Mouse (Mus musculus) ovary, postnatal 14 days (tissue): ENCODE data around the gene Zbed5.
"Not testable (repeated sequence)": the region's sequence is repeated elsewhere in the genome, so short reads cannot be mapped to it uniquely, and the experiment has no call there.

Source experiments
- DNase-seq: peaks from one replicate; pipeline ENCODE4 v3.0.0; 2022; ENCODE audit warnings: low spot score

Gene Zbed5

GRCm38 (mm10) chr5:129908242-129908965 lies 12.9 kb downstream of the Zbed5 start, which contains the start of gene Nupr1l:
Gene Nupr1l (plus strand): TSS chr5:129908540.
- peak; percentile 81 for DNase-seq

GRCm38 (mm10) chr5:129909147-129909546 lies 13.6 kb downstream of the Zbed5 start:
- no peak for DNase-seq

GRCm38 (mm10) chr5:129909591-129909990 lies 14.1 kb downstream of the Zbed5 start:
- no peak for DNase-seq

- no peak for DNase-seq
Observed at GRCm38 (mm10) chr5:129914024-129914423, 18.5 kb downstream of the Zbed5 start.

GRCm38 (mm10) chr5:129915491-129915890 lies 20.0 kb downstream of the Zbed5 start:
- not testable (repeated sequence) for DNase-seq

- no peak for DNase-seq
Observed at GRCm38 (mm10) chr5:129918065-129918651, 22.6 kb downstream of the Zbed5 start.

- DNase-seq, result no peak
Observed at GRCm38 (mm10) chr5:129918752-129919151, 23.2 kb downstream of the Zbed5 start.

GRCm38 (mm10) chr5:129919320-129919719 lies 23.8 kb downstream of the Zbed5 start:
- DNase-seq, result no peak

GRCm38 (mm10) chr5:129921972-129922371 lies 26.4 kb downstream of the Zbed5 start:
- DNase-seq, result no peak

- no peak for DNase-seq
Observed at GRCm38 (mm10) chr5:129924820-129925452, 29.4 kb downstream of the Zbed5 start.

GRCm38 (mm10) chr5:129925933-129926332 lies 30.4 kb downstream of the Zbed5 start:
- no peak for DNase-seq

- no peak for DNase-seq
Observed at GRCm38 (mm10) chr5:129929924-129930855, 34.7 kb downstream of the Zbed5 start.

- no peak for DNase-seq
Observed at GRCm38 (mm10) chr5:129936941-129937340, 41.4 kb downstream of the Zbed5 start.

- no peak for DNase-seq
Observed at GRCm38 (mm10) chr5:129940281-129940680, 44.8 kb downstream of the Zbed5 start.

- no peak for DNase-seq
Observed at GRCm38 (mm10) chr5:129940736-129941494, 45.4 kb downstream of the Zbed5 start.

- peak; percentile 99 for DNase-seq
Observed at GRCm38 (mm10) chr5:129941495-129942045, 46.0 kb downstream of the Zbed5 start, which contains the start of gene Vkorc1l1. Gene Vkorc1l1 (plus strand): TSS chr5:129941970.

GRCm38 (mm10) chr5:129942073-129942939 lies 46.8 kb downstream of the Zbed5 start:
- DNase-seq, result peak; percentile 21

GRCm38 (mm10) chr5:129943402-129943801 lies 47.9 kb downstream of the Zbed5 start:
- no peak for DNase-seq

- no peak for DNase-seq
Observed at GRCm38 (mm10) chr5:129947528-129948033, 52.1 kb downstream of the Zbed5 start.

- DNase-seq, result no peak
Observed at GRCm38 (mm10) chr5:129952143-129952542, 56.6 kb downstream of the Zbed5 start.
